Mouse (Mus musculus) fibroblast of lung, adult 2 months (primary cell): Measurements from ENCODE around the gene Olfr1136.

Experiments
- DNase-seq: peaks from one replicate; pipeline ENCODE4 v3.0.0-alpha.2; 2011; ENCODE audit warnings: low read depth

The Olfr1136 gene

GRCm38 (mm10) chr2:87693847-87694246 lies at the start of gene Olfr1136:
Olfr1136 (minus strand) TSS chr2:87693947.
- no peak for DNase-seq

GRCm38 (mm10) chr2:87743452-87743851 lies 49.7 kb upstream of the Olfr1136 start, which contains the start of gene Olfr1140:
Olfr1140 (plus strand) TSS chr2:87743752.
- no peak for DNase-seq

GRCm38 (mm10) chr2:87739878-87740277 lies 46.1 kb upstream of the Olfr1136 start, which contains the start of gene Olfr1138:
Olfr1138 (minus strand) TSS chr2:87739978.
- no peak for DNase-seq

DNA sequence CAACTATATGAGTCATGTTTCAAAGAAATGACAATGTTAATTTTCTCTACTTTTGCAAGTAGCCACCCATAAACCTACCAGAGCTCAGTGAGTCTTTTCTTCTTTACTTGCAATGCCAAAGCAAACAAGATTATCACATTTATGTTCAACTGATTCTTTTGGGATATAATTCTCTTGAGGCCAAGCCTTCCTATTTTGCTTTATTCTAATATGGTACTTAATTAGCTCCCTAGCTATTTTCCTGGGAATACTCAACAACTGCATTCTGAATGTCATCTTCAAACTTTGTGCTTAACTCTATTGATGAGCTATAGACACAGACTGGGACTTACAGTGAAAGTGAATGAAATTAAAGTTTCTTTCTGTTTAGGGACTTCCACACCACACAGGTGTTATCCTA lies 19.3 kb upstream of the Olfr1136 start, which contains the start of gene Olfr1137:
TSS of gene Olfr1137 (minus strand) at position 101 of the 400 bp plus-strand sequence.
- DNase-seq = no peak

DNA sequence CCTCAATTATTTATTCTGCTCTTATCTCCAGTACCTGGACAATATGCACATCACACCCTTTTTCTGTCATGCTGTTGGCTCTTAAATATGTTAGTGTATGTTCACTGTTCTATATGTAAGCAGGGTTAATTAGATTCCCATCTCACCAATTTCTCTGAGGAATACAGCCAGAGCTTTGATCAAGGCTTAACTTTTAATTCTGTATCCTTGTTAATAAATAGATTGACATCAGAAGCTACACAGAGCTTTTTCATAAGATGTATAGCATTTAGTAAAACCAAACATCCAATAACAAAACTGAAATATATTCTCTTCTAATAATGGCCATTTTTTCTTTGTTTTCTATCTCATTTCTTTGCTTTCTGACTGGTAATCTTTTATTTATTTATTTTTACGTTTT lies 20.2 kb downstream of the Olfr1136 start, which contains the start of gene Olfr1135:
TSS of gene Olfr1135 (minus strand) at position 101 of the 400 bp plus-strand sequence.
- DNase-seq = no peak

DNA sequence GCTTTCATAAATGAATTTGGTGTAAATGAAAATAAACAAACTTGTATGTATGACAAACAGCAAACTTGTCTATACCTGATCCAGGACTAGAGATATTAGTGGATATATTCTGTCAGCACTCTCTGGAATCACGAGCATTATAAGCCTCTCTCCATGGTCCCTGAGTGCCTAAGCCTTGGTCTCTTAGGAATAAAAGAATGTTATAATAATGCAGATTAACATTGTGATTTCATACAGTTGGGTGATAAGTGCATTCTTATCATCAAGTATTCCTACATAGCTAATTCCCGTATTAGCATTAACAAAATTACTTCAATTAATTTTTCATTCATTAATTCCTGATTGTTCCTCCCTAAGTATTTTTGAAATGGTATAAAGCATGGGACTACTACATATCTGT lies 35.4 kb downstream of the Olfr1136 start, which contains the start of gene Olfr1134:
TSS of gene Olfr1134 (minus strand) at position 101 of the 400 bp plus-strand sequence.
- DNase-seq = no peak

GRCm38 (mm10) chr2:87647274-87647673 lies 46.5 kb downstream of the Olfr1136 start, which contains the start of gene Olfr1133:
Olfr1133 (minus strand) TSS chr2:87647374.
- no peak for DNase-seq
